Mouse (Mus musculus) embryo, embryonic 11 days (tissue): Measurements from ENCODE around the gene Ctc1.
A peak's percentile ranks its signal among the peaks of the same experiment; 100 is the strongest.
"Not testable (repeated sequence)": the region's sequence is repeated elsewhere in the genome, so short reads cannot be mapped to it uniquely, and the experiment has no call there.

Source experiments
- DNase-seq: peaks from one replicate; pipeline ENCODE4 v3.0.0-alpha.2; 2015

The Ctc1 gene

DNA sequence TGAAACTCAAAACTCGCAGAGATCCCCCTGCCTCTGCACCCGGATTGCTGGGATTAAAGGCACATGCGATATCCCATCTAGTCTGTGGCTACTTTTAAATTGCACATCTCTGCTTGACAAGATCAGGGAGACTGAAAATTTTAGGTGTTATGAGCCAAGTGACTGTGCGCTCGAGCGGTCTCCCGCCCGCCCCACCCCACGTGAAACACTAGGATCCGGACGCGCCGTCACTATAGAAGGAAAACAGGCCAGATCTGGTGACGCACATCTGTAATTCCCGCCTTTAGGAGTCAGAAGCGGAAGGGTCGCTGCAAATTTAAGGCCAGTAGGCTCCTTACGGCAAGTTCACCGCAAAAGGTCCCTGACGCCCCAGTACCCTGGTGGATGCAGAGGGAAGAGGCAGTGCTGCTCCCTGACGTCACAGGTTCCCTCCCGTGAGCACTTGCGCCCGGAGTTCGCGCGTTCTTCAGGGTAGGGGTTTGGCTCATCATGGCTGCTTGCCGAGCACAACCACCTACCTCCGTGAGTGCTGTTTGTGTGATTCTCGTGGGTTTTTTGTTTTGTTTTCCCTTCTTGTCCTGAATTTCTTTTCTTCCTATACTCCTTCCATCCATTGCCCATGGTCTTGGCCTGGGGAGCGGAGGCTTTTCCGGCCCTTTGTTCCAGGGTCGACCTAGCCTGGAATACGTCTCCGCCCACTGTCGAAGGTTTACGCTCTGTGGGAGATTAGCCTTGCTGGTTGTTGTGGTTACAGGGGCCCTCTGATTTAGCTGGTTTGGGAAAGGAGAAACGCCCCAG is at the start of gene Ctc1:
TSS of gene Ctc1 (plus strand) at position 268 of the 798 bp plus-strand sequence.
- peak; percentile 97 for DNase-seq

DNA sequence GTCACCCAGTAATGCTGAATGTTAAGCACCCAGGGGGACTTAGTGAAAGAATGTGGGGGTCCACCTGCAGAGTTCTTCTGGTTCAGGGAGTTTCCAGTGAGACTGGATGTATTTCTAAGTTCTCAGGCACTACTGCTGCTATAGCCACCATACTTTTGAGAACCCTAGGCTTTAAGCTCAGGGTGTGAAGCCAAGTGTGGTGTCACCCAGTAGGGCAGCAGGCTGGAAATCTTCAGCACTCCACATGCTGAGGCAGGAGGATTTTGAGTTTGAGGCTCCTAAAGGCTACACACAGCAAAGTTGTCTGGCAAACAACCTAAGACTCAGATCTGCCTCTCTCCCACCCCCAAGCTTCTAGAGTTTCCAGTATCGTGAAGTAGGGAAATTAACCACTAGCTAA is 49.2 kb upstream of the Ctc1 start:
- no peak for DNase-seq

DNA sequence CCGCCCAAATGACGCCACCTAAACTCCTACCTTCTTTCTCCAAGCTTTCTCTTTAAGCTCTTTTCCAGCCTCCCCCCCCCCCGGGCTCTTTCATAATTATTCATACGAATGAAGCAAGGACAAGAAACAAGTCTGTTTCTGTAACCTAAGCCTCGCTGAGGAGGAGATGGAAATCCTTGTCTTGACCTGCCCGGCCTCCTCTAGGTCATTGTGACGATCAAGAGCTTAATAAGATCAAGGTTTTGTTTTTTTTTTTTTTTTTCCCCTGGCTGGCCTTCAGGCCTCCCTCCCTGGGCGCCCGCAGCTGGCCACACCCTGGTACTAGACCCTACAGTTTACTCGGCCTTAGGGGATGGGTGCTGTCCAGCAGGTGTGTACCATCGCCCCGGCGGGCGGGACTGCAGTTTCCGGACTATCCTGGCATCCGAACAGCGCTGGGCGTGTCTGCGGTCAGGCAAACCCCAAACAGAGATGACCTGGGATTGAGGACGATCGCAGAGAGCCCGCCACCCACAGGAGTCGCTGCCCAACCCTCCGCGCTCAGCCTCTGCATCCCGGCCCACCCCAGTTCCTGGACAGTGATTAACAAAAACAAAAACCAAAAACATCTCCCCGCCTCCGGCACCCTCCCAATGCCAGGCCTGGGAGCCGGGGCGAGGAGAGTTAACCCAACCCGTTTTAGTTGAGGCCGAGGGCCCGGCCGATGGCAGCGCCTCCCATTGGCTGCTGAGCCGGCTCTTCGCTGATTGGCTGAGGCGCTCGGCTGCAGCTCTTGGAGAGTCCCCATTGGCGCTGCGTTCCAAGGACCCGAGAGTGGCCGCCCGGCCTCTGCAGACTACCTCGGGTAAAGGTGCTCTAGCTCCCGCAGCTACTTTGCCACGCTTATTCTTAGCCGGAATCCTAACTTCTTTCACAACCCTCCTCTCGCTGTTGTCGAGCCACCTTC is 48.1 kb upstream of the Ctc1 start, which contains the start of gene Slc25a35:
TSS of gene Slc25a35 (plus strand) at position 795 of the 946 bp plus-strand sequence.
- peak; percentile 96 for DNase-seq

DNA sequence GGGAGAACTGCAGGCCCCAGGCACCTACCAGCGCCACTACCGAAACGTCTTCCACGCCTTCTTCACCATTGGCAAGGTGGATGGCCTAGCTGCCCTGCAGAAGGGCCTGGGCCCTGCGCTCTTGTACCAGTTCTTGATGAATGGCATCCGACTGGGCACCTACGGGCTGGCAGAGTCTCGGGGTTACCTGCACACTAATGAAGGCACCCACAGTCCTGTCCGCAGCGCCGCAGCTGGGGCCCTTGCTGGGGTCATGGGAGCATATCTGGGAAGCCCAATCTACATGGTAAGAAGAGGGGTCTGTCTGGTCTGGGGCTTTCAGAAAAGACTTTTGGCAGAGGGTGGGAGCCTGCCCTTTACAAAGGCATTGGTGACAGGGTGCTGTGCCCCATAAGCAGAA is 47.0 kb upstream of the Ctc1 start:
- DNase-seq: no peak

DNA sequence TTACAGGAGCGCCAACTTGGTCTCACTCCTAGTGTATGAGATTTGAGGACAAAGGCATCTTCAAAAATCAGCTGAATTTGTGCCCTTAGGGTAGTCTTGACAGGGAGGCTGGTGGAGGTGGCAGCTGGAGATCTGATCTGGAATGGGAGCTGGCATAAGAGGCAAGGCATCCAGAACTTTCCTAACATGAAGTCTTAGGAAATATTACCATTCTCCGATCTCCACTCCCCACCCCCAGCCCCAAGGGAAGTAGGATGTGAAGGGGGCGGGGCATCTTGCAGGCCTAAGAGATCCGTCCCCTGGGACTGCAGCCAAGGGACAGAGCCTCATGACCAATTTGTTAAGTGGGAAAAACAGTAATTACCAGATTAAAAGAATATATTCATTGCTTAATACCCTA is 45.5 kb upstream of the Ctc1 start:
- no peak for DNase-seq

DNA sequence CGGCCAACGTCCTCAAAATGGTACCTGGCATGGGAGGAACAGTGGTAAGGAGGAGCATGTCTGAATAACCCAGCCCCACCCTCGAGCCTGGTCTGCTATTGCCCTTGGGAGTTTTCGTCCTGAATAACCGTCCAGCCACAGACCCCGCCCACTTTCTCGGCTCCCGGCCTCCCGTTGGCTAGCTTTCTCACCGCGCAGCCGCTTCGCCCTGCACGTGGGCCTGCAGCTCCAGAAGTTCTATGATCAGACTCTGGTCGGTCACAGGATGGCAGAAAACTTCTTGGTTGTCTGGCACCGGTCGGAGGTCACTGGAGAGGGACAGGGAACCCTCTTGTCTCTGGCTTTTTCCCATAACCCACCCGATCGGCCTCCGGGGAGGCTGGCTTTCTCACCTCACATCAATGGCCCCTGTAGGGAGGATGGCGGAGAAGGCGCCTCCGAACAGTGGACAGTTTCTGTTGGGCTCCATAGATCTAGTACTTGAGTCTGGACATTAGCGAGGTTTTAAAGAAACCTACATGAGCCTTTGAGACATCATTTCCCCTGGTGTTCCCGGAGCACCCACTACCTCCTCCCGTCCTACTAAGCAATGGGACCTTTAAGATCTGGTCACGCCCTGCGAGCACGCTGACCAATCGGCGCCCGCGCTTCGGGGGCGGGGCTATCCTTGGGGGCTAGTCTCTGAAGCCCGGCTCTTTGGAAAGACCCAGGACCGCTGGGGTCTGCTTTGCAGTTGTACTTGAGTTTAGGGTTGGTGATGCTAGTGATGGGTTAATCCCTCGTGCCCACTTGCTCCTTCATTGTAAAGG is 42.3 kb upstream of the Ctc1 start:
- peak; percentile 95 for DNase-seq

DNA sequence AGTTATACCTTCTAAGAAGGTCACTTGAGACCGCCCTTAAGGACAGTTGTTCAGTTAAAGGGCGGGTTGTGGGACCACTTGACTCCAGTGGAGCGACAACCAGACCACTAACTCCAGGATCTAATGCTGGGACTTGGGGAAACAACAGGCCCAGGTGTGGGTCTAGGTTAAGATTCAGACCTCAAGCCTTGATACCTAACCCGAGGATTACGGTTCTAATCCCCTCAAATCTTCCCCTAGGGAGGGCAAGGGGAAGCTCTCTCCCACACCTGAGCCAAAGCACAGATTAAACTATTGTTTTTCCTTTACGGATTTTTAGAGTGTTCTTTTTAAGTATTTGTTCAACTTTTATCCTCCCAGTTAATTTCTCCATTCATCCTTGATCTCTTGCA is 41.7 kb upstream of the Ctc1 start:
- no peak for DNase-seq

DNA sequence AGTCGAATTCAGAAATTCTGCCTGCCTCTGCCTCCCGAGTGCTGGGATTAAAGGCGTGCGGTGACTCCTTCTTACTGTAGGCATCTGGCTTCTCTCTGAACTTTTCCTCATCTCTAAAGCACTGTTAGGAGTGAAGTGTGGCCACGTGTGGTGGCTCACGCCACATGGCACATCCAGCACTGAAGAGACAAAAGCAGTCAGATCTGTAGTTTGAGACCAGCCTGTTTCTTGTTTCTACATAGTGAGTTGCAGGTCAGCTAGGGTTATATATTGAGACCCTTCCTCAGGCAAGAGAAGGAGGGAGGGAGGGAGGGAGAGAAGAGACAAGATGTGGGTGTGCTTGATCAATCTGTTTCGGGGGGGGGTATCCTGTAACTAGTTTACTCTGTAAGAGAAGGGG is 40.6 kb upstream of the Ctc1 start, which contains the start of gene Rangrf:
TSS of gene Rangrf (minus strand) at position 101 of the 400 bp plus-strand sequence.
- DNase-seq: no peak

DNA sequence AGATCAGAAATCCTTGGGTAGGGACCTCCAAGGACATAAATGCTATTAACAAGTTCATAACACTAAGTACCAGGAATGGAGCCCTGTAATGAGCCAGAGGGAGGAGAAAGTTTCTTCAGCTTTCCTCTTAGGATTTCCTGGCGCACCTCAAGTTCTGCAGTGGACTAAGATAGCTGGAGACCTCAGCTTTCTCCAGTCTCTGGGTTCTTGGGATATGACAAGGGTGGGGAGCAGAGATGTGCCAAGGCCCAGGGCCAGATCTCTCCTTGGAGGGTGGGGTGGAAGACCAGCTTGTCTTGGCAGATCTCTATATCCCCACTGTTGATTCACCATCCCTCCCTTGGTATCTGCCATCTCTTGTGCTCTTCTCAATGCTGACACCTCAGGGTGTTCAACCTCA is 40.1 kb upstream of the Ctc1 start:
- DNase-seq: no peak

DNA sequence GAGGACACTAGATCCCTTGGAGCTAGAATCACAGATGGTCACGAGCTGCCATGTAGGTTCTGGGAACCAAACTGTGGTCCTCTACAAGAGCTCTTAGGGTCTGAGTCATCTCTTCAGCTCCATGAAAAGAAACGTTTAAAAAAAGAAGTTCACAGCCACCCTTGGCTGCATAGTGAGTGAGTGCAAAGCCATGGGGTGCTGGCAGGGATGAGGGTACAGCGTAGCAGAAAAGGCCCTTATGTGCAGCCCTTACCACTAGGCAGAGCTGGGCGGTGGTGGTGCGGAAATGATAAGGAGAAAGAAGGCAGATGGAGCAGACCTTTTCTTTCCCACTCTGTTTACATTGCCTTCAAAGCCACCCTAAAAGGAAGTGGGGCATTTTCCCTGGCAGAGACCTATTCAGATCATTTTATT is 36.4 kb upstream of the Ctc1 start:
- DNase-seq: no peak

DNA sequence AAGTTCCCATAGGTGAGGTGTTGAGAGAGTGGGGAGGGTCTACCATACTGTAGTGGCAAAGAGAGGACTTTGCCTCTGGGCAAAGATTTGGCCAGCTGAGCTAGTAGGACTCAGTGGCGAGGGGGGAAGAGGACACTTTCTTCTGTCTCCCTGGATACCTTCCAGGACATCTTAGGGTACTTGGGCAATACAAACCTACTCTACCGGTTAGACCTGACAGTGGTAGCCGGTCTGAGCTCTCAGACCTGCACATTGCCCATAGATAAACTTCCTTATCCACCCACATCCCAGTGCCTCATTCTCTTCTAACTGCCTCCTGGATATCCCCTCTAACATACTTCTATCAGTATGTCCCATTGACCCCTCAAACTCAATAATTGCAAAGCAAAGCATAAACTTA is 34.8 kb upstream of the Ctc1 start:
- no peak for DNase-seq

DNA sequence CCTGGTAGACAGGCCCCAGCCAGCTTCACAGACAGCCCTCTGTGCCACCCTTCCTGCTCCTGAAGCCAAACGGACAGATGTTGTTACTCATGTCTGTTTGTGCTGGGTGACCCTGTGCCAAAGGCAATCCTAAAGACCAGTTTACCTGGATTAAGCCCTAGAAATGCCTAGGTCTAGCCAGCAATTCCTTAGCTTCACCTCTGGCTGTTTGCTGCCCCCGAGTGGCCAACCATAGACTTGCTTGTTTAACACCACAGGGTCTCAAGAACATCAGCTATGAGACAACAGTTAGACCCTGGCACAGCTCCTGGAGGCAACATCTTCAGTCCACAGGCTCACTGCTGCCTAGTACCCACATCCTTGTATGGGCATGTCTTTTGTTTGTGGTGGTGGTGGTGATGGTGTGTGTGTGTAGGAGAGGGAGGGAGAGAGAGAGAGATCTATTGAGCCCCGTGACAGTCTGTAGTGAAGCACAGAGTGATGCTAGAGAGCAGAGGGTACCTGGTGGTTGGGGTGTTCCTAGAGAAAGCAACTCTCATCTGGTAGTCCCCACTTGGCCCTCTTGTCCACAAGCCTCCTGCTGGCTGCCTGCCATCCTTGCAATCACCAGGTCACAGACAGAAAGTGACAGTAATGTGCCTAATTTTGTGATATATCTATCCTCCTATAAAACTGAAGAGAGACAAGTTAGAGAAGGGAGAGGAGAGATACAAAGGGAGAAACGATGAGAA is 32.9 kb upstream of the Ctc1 start:
- peak; percentile 82 for DNase-seq

DNA sequence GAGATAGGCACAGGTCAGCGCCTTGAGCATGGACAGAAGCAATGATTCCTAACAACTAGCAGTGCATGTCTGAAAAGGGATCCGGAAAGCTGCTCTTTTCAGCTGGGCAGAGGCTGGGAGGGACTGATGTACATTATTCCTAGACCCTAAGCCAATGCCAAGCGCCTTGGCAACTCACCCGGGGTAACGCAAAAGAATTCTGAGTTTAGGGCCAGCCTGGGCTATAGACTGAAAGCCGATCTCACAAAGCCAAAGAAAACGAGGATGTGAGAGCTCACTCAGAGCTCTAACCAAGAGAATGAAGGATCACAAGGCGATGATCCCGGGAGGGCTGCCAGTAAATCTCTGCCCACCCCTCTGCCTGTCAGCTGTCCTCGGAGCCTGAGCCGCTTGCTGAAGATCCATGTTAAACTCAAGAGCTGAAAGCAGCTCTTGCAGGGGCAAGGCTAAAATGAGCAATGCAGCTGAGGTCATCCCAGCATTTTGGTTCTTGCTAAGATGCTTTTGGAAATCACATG is 28.3 kb upstream of the Ctc1 start:
- no peak for DNase-seq

DNA sequence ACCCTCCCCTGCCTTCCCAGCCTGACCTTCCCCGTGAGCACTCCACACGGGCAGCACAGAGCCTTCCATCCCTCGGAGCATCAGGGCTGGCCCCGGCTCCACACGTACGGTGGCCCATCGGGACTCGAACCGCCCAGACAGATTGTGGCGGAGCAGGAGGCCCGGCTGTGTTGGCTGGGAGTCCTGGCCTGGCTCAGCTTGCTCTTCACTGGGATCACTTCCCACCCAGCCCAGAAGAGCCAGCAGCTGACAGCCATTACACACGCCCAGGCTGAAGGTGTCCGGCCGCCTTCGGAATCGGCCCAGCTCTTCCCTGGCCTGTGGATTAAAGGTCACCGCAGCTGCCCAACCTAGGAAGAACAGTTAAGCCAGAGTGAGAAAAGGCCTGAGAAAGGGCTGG is 27.4 kb upstream of the Ctc1 start:
- DNase-seq: no peak

DNA sequence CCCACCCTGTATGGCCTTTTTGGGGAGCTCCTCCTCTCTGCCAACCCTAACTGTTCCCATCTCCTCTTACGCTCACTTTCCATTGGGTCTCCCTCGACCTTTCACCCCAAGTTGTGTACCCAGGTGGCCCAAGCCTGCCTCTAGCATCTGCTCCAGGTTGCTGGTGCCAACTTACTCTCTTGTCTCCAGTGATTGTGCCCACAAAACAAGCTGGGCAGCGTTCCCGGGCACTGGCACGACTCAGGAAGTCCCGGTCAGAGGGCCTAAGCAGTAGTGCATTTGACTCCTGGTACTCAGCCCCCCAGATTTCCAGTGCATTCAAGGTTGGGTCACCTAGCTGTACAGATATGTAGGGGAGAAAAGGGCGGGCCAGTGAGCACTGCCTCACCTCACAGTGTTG is 22.6 kb upstream of the Ctc1 start:
- no peak for DNase-seq

DNA sequence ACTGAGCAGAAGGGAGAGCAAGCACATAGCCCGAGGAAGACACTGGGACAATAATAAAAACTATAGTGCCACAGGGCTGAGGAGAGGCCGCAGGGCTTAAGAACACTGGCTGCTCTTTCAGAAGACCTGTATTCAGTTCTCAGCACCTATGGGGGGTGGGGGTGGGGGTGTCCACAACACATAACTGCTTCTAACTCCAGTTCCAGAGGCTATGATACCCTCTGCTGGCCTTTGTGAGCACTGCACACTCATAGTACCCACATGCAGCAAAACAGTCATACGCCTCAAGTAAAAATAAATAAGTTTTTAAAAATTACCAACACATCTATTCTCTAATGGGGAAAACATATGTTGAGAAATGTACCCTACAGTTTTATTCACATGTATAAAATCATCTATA is 21.3 kb upstream of the Ctc1 start:
- no peak for DNase-seq

DNA sequence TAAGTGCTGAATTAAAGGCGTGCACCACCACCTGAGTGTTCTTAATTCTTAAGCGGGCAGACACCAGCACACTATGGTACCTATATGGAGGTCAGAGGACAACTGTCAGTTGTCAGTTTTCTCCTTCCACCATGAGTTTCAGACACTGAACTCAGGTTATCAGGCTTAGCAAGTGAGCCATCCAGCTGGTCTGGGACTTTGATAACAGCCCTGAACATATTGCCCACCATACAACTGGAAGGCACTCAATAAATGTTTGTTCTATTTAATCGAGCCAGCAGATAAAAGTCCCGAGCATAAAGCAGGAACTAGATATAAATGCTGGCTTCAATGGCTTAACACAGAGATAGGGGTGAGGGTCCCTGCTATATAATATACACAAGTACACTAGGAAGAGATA is 18.6 kb upstream of the Ctc1 start:
- DNase-seq: no peak

DNA sequence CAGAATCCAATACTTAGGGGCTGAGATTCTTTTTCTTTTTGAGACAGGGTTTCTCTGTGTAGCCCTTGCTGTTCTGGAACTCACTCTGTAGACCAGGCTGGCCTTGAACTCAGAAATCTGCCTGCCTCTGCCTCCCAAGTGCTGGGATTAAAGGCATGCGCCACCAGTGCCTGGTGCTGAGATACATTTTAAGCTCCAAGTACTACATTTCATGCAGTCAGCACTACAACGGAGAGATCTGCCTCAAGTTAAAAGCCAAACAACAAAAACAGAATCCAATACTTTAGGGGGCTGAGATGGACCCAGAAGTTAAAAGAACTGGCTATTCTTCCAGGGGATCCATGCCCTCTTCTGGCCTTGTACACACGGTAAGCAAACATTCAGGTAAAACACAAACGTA is 12.9 kb upstream of the Ctc1 start:
- not testable (repeated sequence) for DNase-seq

DNA sequence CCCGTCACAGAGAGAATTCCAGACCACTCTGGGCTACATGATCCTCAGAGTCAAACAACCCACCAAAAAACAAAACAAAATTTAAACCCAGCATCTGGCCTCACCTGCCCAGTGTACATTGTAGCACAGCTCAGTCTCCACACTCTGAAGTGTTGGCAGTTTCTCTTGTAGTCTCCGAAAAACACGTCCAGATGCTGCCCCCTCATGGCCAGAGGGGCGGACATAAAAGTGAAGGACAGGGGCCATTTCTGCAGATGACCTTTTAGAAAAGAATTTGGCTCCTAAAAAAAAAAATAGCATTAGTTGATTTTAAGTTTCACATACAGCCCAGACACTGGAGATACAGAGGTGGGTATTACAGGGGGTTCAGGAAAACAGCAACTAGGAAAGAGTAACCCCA is 12.1 kb upstream of the Ctc1 start:
- DNase-seq: no peak

DNA sequence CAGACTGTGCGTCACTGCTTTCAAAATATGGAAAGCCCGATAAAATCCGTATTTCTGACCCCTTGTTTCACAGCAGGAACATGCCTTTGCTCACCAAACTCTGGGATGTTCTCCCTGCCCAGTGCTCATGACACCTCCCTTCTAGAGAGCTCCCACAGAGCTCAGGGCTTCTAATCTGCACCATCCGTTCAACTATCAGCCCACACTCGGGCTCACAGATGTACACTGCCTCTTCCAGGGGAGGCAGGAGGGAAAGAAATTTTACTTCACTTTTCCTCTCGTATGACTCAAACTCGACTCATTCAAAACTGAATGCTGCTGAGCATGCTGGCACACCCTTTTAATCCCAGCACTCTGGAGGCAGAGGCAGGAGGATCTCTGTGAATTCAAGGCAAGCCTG is 10.5 kb upstream of the Ctc1 start:
- no peak for DNase-seq

DNA sequence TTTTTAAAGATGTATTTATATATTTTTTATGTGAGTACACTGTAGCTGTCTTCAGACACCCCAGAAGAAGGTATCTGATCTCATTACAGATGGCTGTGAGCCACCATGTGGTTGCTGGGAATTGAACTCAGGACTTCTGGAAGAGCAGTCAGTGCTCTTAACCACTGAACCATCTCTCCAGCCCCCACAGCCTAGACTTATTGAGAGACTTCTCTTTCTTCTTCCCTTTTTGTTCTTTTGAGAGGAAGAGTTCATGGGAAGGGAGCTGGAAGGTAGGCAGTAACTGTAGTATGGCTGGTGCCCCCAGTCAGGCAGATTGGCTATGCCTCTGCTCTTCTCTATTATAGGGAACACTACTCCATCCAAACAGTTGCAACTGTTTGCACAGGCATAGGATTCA is 9.1 kb upstream of the Ctc1 start:
- DNase-seq: not testable (repeated sequence)
